Mouse (Mus musculus) heart, embryonic 11.5 days (tissue): ENCODE measurements around the gene Cep170b. TPM values are rescaled to one million over a fixed set of nuclear protein-coding genes. Genes with fewer than 3 reads are reported as not detected.

Source experiments
- ATAC-seq: fragments of 200-750 bp; cut with Nextera tagmentation; replicated peaks from 2 replicates; pipeline ENCODE4 v1.8.0; 2017; ENCODE audit warnings: moderate library complexity; ENCODE audit not compliant: insufficient number of reproducible peaks, low FRiP score, low TSS enrichment
- H3K27ac ChIP-seq: fragments of 300-500 bp; sonication (generic); 2 replicates; pipeline ENCODE4 v1.5.1; 2014; ENCODE audit warnings: mild to moderate bottlenecking, low read depth, low read length
- H3K27me3 ChIP-seq: fragments of 300-500 bp; sonication (generic); 2 replicates; pipeline ENCODE4 v1.6.1; 2014; ENCODE audit warnings: mild to moderate bottlenecking, low read length, mixed read lengths; ENCODE audit not compliant: control insufficient read depth, insufficient read depth
- H3K36me3 ChIP-seq: fragments of 300-500 bp; sonication (generic); 2 replicates; pipeline ENCODE4 v1.6.1; 2014; ENCODE audit warnings: mild to moderate bottlenecking, low read length, moderate library complexity, mixed read lengths; ENCODE audit not compliant: control insufficient read depth, insufficient read depth
- H3K4me1 ChIP-seq: fragments of 300-500 bp; sonication (generic); 2 replicates; pipeline ENCODE4 v1.6.1; 2014; ENCODE audit warnings: low read length; ENCODE audit not compliant: control insufficient read depth, insufficient read depth
- H3K4me2 ChIP-seq: fragments of 300-500 bp; sonication (generic); 2 replicates; pipeline ENCODE4 v1.6.1; 2014; ENCODE audit warnings: mild to moderate bottlenecking, moderate library complexity
- H3K4me3 ChIP-seq: fragments of 300-500 bp; sonication (generic); 2 replicates; pipeline ENCODE4 v1.5.1; 2014; ENCODE audit warnings: low read depth, low read length
- H3K9ac ChIP-seq: fragments of 300-500 bp; sonication (generic); 2 replicates; pipeline ENCODE4 v1.6.1; 2014; ENCODE audit warnings: mild to moderate bottlenecking, low read depth, low read length, moderate library complexity
- H3K9me3 ChIP-seq: fragments of 300-500 bp; sonication (generic); replicated peaks from 2 replicates; pipeline ENCODE4 v1.6.1; 2016; ENCODE audit warnings: low read length; ENCODE audit not compliant: control insufficient read depth
- WGBS: fragments of 180-500 bp; shearing (Covaris S2); extraction: QIAGEN DNeasy Blood & Tissue Kit; methylation state at CpG from one replicate; pipeline ENCODE4 v1.1.7; 2014; ENCODE audit not compliant: insufficient replicate concordance; 5-methylcytosine and 5-hydroxymethylcytosine counted together
- polyA plus RNA-seq: library from polyadenylated mRNA; unstranded; fragments of >200 nt; fragmentation: Nextera tagmentation; extraction: Ambion mirVana; gene quantifications from 2 replicates; pipeline ENCODE4 v1.2.1, GENCODE M21; 2014

The Cep170b gene
- polyA plus RNA-seq = 2.6 and 3.1 TPM in 2 replicates

- Histone ChIP-seq H3K4me2 (peak within 1 kb of the TSS; percentile 99), H3K9me3 (no peaks in the 10 kb centered on the region), H3K27ac (peak within 1 kb of the TSS; percentile 22; the same call in 1 of the 2 replicates), H3K9ac (peak within 1 kb of the TSS; percentile 43; the same call in 1 of the 2 replicates), H3K4me1 (peaks cover 5% of the 10 kb centered on the region; the same call in 1 of the 2 replicates), H3K4me3 (peak within 1 kb of the TSS; percentile 75), H3K27me3 (peaks cover 32% of the 10 kb centered on the region), H3K36me3 (no peaks in the 10 kb centered on the region)
- ATAC-seq = no peak
- WGBS = 58% methylated on average over 6 of the region's 6 CpGs
Observed at GRCm38 (mm10) chr12:112720216-112720615, at the start of gene Cep170b. Gene Cep170b, plus strand, starts transcription at chr12:112720455.

- WGBS = 35% methylated on average over 8 of the region's 9 CpGs
Observed at GRCm38 (mm10) chr12:112670718-112671393, 49.4 kb upstream of the Cep170b start.

GRCm38 (mm10) chr12:112671891-112672290 lies 48.4 kb upstream of the Cep170b start:
- Histone ChIP-seq H3K4me2 (peak overlapping the region; percentile 75), H3K4me1 (peaks cover 66% of the 10 kb centered on the region), H3K4me3 (peak overlapping the region; percentile 98; the same call in 1 of the 2 replicates), H3K27me3 (no peaks in the 10 kb centered on the region), H3K27ac (peak overlapping the region; percentile 99), H3K9ac (peak overlapping the region; percentile 99), H3K36me3 (peaks cover 20% of the 10 kb centered on the region; the same call in 1 of the 2 replicates), H3K9me3 (no peaks in the 10 kb centered on the region)
- WGBS = 73% methylated on average over 7 of the region's 7 CpGs
- ATAC-seq = no peak

More at GRCm38 (mm10) chr12:112670718-112671393, 49.4 kb upstream of the Cep170b start:
- peaks cover 76% of the 10 kb centered on the region for H3K4me1 ChIP-seq
- H3K4me2 ChIP-seq = peak overlapping the region; percentile 75
- no peak for ATAC-seq
- H3K27ac ChIP-seq = peak overlapping the region; percentile 99
- peak overlapping the region; percentile 25 for H3K9ac ChIP-seq
- H3K27me3 ChIP-seq = no peaks in the 10 kb centered on the region
- H3K36me3 ChIP-seq = peaks cover 24% of the 10 kb centered on the region; the same call in 1 of the 2 replicates
- H3K9me3 ChIP-seq = no peaks in the 10 kb centered on the region
- peak overlapping the region; percentile 2; the same call in 1 of the 2 replicates for H3K4me3 ChIP-seq

GRCm38 (mm10) chr12:112672744-112673575 lies 47.3 kb upstream of the Cep170b start:
- Histone ChIP-seq H3K36me3 (peaks cover 15% of the 10 kb centered on the region; the same call in 1 of the 2 replicates), H3K4me2 (peak overlapping the region; percentile 75), H3K9me3 (no peaks in the 10 kb centered on the region), H3K27ac (peak overlapping the region; percentile 99), H3K4me3 (peak overlapping the region; percentile 98), H3K4me1 (peaks cover 60% of the 10 kb centered on the region), H3K9ac (peak overlapping the region; percentile 99), H3K27me3 (peaks cover 6% of the 10 kb centered on the region; the same call in 1 of the 2 replicates)
- 0 out of 2 replicates have a peak, but pooled peaks have one; percentile 24 for ATAC-seq
- WGBS = 3% methylated on average over 21 of the region's 21 CpGs

- H3K4me3 ChIP-seq = peak overlapping the region; percentile 98
- peak overlapping the region; percentile 99 for H3K9ac ChIP-seq
- under 1% methylated on average over 38 of the region's 68 CpGs for WGBS
- peaks cover 55% of the 10 kb centered on the region for H3K4me1 ChIP-seq
- H3K27ac ChIP-seq = peak overlapping the region; percentile 99
- peak overlapping the region; percentile 75 for H3K4me2 ChIP-seq
- H3K36me3 ChIP-seq = peaks cover 10% of the 10 kb centered on the region; the same call in 1 of the 2 replicates
- peaks cover 7% of the 10 kb centered on the region; the same call in 1 of the 2 replicates for H3K27me3 ChIP-seq
- H3K9me3 ChIP-seq = no peaks in the 10 kb centered on the region
- no peak; the same call in 1 of the 2 replicates for ATAC-seq
Observed at GRCm38 (mm10) chr12:112673576-112674091, 46.6 kb upstream of the Cep170b start.

- H3K9me3 ChIP-seq = no peaks in the 10 kb centered on the region
- peak within 1 kb of the TSS; percentile 98 for H3K4me3 ChIP-seq
- peak within 1 kb of the TSS; percentile 75 for H3K4me2 ChIP-seq
- peak within 1 kb of the TSS; percentile 99 for H3K27ac ChIP-seq
- H3K9ac ChIP-seq = peak within 1 kb of the TSS; percentile 99
- ATAC-seq = peak; percentile 19; the same call in 1 of the 2 replicates
- peaks cover 55% of the 10 kb centered on the region for H3K4me1 ChIP-seq
- H3K36me3 ChIP-seq = peaks cover 9% of the 10 kb centered on the region; the same call in 1 of the 2 replicates
- 2% methylated on average over 42 of the region's 70 CpGs for WGBS
- H3K27me3 ChIP-seq = peaks cover 10% of the 10 kb centered on the region
Observed at GRCm38 (mm10) chr12:112674132-112675011, 45.9 kb upstream of the Cep170b start, which contains the start of gene Akt1. Gene Akt1, minus strand, starts transcription at chr12:112674884.

- WGBS = 14% methylated on average over 18 of the region's 18 CpGs
- Histone ChIP-seq H3K4me2 (peak overlapping the region; percentile 75), H3K36me3 (peaks cover 5% of the 10 kb centered on the region; the same call in 1 of the 2 replicates), H3K9me3 (no peaks in the 10 kb centered on the region), H3K9ac (peak overlapping the region; percentile 63; the same call in 1 of the 2 replicates), H3K4me1 (peaks cover 48% of the 10 kb centered on the region), H3K27me3 (peaks cover 20% of the 10 kb centered on the region), H3K4me3 (peak overlapping the region; percentile 98), H3K27ac (peak overlapping the region; percentile 99)
- ATAC-seq = no peak
Observed at GRCm38 (mm10) chr12:112675245-112676035, 44.8 kb upstream of the Cep170b start.
